Mouse (Mus musculus): ENCODE measurements around the gene Retreg3. TPM values are rescaled to one million over a fixed set of nuclear protein-coding genes. Genes with fewer than 3 reads are reported as not detected.
A peak's percentile ranks its signal among the peaks of the same experiment; 100 is the strongest.

The Retreg3 gene
- polyA plus RNA-seq, 1 experiment from 2014 or later, result 21.8 TPM

GRCm38 (mm10) chr11:101069391-101070188 lies 50.1 kb downstream of the Retreg3 start, which contains the start of gene Naglu:
Naglu (plus strand) TSS chr11:101070012.
- H3K9me3 ChIP-seq, result no peaks in the 10 kb centered on the region
- peak; percentile 88 for ATAC-seq (ENCODE audit: borderline replicate concordance, extremely low read depth, low FRiP score, low TSS enrichment)
- 3% methylated on average over 35 of the region's 35 CpGs for WGBS
- H3K36me3 ChIP-seq, result no peaks in the 10 kb centered on the region
- H3K9ac ChIP-seq, result peak within 1 kb of the TSS; percentile 73
- H3K4me3 ChIP-seq, result peak within 1 kb of the TSS; percentile 74
- 0 out of 2 replicates have a peak within 1 kb of the TSS, but pooled peaks have one; percentile 2 for H3K27ac ChIP-seq
- peaks cover 34% of the 10 kb centered on the region for H3K4me1 ChIP-seq
- H3K27me3 ChIP-seq, result peaks cover 6% of the 10 kb centered on the region; the same call in 1 of the 2 replicates
- H3K4me2 ChIP-seq, result peak within 1 kb of the TSS; percentile 99

- H3K4me2 ChIP-seq, result peak overlapping the region; percentile 55
- H3K9ac ChIP-seq, result peak overlapping the region; percentile 23; the same call in 1 of the 2 replicates
- H3K4me1 ChIP-seq, result peaks cover 62% of the 10 kb centered on the region
- 20% methylated on average over 18 of the region's 18 CpGs for WGBS
- H3K36me3 ChIP-seq, result no peaks in the 10 kb centered on the region
- H3K9me3 ChIP-seq, result no peaks in the 10 kb centered on the region
- ATAC-seq (ENCODE audit: borderline replicate concordance, extremely low read depth, low FRiP score, low TSS enrichment), result no peak
- H3K27me3 ChIP-seq, result peaks cover 6% of the 10 kb centered on the region; the same call in 1 of the 2 replicates
- H3K27ac ChIP-seq, result peak overlapping the region; percentile 43
- peak overlapping the region; percentile 12; the same call in 1 of the 2 replicates for H3K4me3 ChIP-seq
Observed at GRCm38 (mm10) chr11:101066549-101067412, 52.9 kb downstream of the Retreg3 start.

GRCm38 (mm10) chr11:101065002-101065401 lies 54.7 kb downstream of the Retreg3 start:
- peaks cover 62% of the 10 kb centered on the region for H3K4me1 ChIP-seq
- H3K4me2 ChIP-seq, result no peak overlapping the region
- 90% methylated on average over 9 of the region's 9 CpGs for WGBS
- peak overlapping the region; percentile 99 for H3K27ac ChIP-seq
- H3K9me3 ChIP-seq, result no peaks in the 10 kb centered on the region
- H3K36me3 ChIP-seq, result no peaks in the 10 kb centered on the region
- no peak overlapping the region for H3K4me3 ChIP-seq
- H3K9ac ChIP-seq, result no peak overlapping the region
- ATAC-seq (ENCODE audit: borderline replicate concordance, extremely low read depth, low FRiP score, low TSS enrichment), result no peak
- peaks cover 6% of the 10 kb centered on the region; the same call in 1 of the 2 replicates for H3K27me3 ChIP-seq

- Histone ChIP-seq H3K27ac (peak overlapping the region; percentile 99), H3K36me3 (no peaks in the 10 kb centered on the region), H3K4me2 (no peak overlapping the region), H3K9me3 (no peaks in the 10 kb centered on the region), H3K9ac (no peak overlapping the region), H3K27me3 (peaks cover 6% of the 10 kb centered on the region; the same call in 1 of the 2 replicates), H3K4me3 (no peak overlapping the region), H3K4me1 (peaks cover 67% of the 10 kb centered on the region)
- WGBS, result 66% methylated on average over 4 of the region's 4 CpGs
- ATAC-seq (ENCODE audit: borderline replicate concordance, extremely low read depth, low FRiP score, low TSS enrichment), result no peak
Observed at GRCm38 (mm10) chr11:101064462-101064861, 55.2 kb downstream of the Retreg3 start.

GRCm38 (mm10) chr11:101063676-101064327 lies 55.9 kb downstream of the Retreg3 start:
- peak overlapping the region; percentile 28; the same call in 1 of the 2 replicates for H3K9ac ChIP-seq
- H3K27me3 ChIP-seq, result 0 out of 2 replicates have a peak, but pooled peaks cover 6% of the 10 kb centered on the region
- no peak overlapping the region for H3K4me3 ChIP-seq
- peaks cover 69% of the 10 kb centered on the region for H3K4me1 ChIP-seq
- H3K4me2 ChIP-seq, result peak overlapping the region; percentile 19; the same call in 1 of the 2 replicates
- ATAC-seq (ENCODE audit: borderline replicate concordance, extremely low read depth, low FRiP score, low TSS enrichment), result peak; percentile 73
- 12% methylated on average over 12 of the region's 12 CpGs for WGBS
- peak overlapping the region; percentile 99 for H3K27ac ChIP-seq
- no peaks in the 10 kb centered on the region for H3K36me3 ChIP-seq
- H3K9me3 ChIP-seq, result no peaks in the 10 kb centered on the region

GRCm38 (mm10) chr11:101062971-101063675 lies 56.6 kb downstream of the Retreg3 start:
- Histone ChIP-seq H3K9ac (peak overlapping the region; percentile 28; the same call in 1 of the 2 replicates), H3K4me2 (peak overlapping the region; percentile 19), H3K9me3 (no peaks in the 10 kb centered on the region), H3K27ac (peak overlapping the region; percentile 99), H3K4me1 (peaks cover 76% of the 10 kb centered on the region), H3K27me3 (0 out of 2 replicates have a peak, but pooled peaks cover under 1% of the 10 kb centered on the region), H3K4me3 (no peak overlapping the region), H3K36me3 (no peaks in the 10 kb centered on the region)
- WGBS, result 55% methylated on average over 14 of the region's 14 CpGs
- ATAC-seq (ENCODE audit: borderline replicate concordance, extremely low read depth, low FRiP score, low TSS enrichment), result peak; percentile 3

GRCm38 (mm10) chr11:101062165-101062884 lies 57.4 kb downstream of the Retreg3 start:
- no peaks in the 10 kb centered on the region for H3K36me3 ChIP-seq
- H3K9me3 ChIP-seq, result no peaks in the 10 kb centered on the region
- no peak overlapping the region for H3K4me3 ChIP-seq
- H3K4me1 ChIP-seq, result peaks cover 82% of the 10 kb centered on the region
- no peak for ATAC-seq (ENCODE audit: borderline replicate concordance, extremely low read depth, low FRiP score, low TSS enrichment)
- no peaks in the 10 kb centered on the region for H3K27me3 ChIP-seq
- H3K9ac ChIP-seq, result peak overlapping the region; percentile 28; the same call in 1 of the 2 replicates
- H3K4me2 ChIP-seq, result no peak overlapping the region
- peak overlapping the region; percentile 99 for H3K27ac ChIP-seq
- WGBS, result 62% methylated on average over 12 of the region's 12 CpGs

- Histone ChIP-seq H3K27ac (peak overlapping the region; percentile 90; the same call in 1 of the 2 replicates), H3K36me3 (no peaks in the 10 kb centered on the region), H3K27me3 (no peaks in the 10 kb centered on the region), H3K9me3 (no peaks in the 10 kb centered on the region), H3K9ac (no peak overlapping the region), H3K4me2 (no peak overlapping the region), H3K4me3 (no peak overlapping the region), H3K4me1 (peaks cover 84% of the 10 kb centered on the region)
- 85% methylated on average over 5 of the region's 5 CpGs for WGBS
- no peak for ATAC-seq (ENCODE audit: borderline replicate concordance, extremely low read depth, low FRiP score, low TSS enrichment)
Observed at GRCm38 (mm10) chr11:101061049-101061448, 58.6 kb downstream of the Retreg3 start.

- Histone ChIP-seq H3K27ac (peak overlapping the region; percentile 90), H3K9ac (0 out of 2 replicates have a peak overlapping the region, but pooled peaks have one; percentile 13)
Observed at GRCm38 (mm10) chr11:101060126-101060525, 59.6 kb downstream of the Retreg3 start.

GRCm38 (mm10) chr11:101059473-101059872 lies 60.2 kb downstream of the Retreg3 start:
- Histone ChIP-seq H3K4me1 (peaks cover 85% of the 10 kb centered on the region), H3K4me2 (no peak overlapping the region), H3K9ac (no peak overlapping the region), H3K9me3 (no peaks in the 10 kb centered on the region), H3K4me3 (no peak overlapping the region), H3K36me3 (no peaks in the 10 kb centered on the region), H3K27me3 (no peaks in the 10 kb centered on the region), H3K27ac (peak overlapping the region; percentile 90)
- ATAC-seq (ENCODE audit: borderline replicate concordance, extremely low read depth, low FRiP score, low TSS enrichment), result no peak
- WGBS, result 84% methylated on average over 10 of the region's 10 CpGs

More at GRCm38 (mm10) chr11:101060126-101060525, 59.6 kb downstream of the Retreg3 start:
- Histone ChIP-seq H3K9me3 (no peaks in the 10 kb centered on the region), H3K4me3 (no peak overlapping the region), H3K4me2 (no peak overlapping the region), H3K36me3 (no peaks in the 10 kb centered on the region), H3K4me1 (peaks cover 89% of the 10 kb centered on the region), H3K27me3 (no peaks in the 10 kb centered on the region)
- 42% methylated on average over 8 of the region's 8 CpGs for WGBS
- no peak for ATAC-seq (ENCODE audit: borderline replicate concordance, extremely low read depth, low FRiP score, low TSS enrichment)
